Mouse (Mus musculus): ENCODE data around the gene 4833439L19Rik.

DNA sequence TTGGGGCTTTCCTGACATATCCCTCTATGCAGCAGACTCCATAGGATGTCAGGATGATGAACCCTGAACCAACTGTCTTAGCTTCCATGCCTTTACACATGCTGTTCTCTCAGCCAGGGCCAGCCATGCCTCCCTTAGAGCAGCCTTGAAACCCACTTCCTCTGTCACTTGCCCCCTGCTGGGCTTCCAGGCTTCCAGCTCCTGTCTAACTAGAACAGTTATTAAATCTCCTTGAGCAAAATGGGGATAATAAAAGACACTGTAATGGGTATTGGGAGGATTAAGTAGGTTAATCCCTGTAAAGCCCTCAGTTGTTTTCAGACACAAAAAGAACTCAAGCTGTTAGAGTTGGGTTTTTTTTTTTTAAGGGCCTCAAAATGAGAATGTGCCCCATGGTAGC, 38.3 kb upstream of the 4833439L19Rik start:
- TF ChIP-seq CTCF (IDR thresholded peaks at IDR 0.05; ENCODE audit: extremely low read depth, insufficient read depth, insufficient read length, insufficient replicate concordance), result no peak
- no peak for TF ChIP-seq POLR2A (IDR thresholded peaks at IDR 0.05; ENCODE audit: low read depth, low read length)
